Mouse (Mus musculus) bone marrow macrophage, adult 2 months (primary cell): Measurements from ENCODE around the gene Gripap1.

Experiments
- CTCF ChIP-seq: IDR thresholded peaks from 2 replicates; pipeline ENCODE4 v1.5.1; 2012; ENCODE audit warnings: low read depth, mild to moderate bottlenecking, low read length, moderate library complexity
- POLR2A ChIP-seq: IDR thresholded peaks from 2 replicates; pipeline ENCODE4 v1.6.1; 2012; ENCODE audit warnings: mild to moderate bottlenecking, low read depth, low read length, borderline replicate concordance

DNA sequence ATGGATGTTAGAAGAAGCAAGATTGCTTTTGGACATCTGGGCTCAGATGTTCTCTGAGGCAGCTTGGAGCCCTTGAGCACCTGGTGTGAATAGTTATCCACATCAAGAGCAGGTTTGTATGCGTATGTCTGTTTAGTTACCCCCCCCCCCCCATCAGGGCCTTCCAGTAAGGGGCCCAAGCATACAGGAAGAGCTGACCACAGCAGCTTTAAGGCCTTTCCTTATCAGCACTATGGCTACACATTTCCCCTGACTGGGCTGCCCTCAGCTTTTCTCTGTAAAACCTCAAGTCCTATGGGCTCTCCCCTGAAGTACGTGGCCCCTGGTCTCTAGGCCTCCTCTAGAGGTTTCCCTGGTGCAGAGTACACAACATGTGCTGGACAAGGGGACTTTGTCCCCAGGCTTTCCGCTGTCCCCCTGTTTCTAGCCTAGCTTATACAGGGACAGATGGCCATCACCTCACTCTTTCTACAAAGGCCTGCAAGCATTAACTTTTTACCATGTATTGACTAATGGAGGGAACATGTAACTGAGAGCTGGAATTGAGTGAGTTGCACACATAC, 69.7 kb downstream of the Gripap1 start:
- no peak for TF ChIP-seq CTCF
- TF ChIP-seq POLR2A: no peak
